Mouse (Mus musculus) spleen, adult 2 months (tissue): ENCODE data around the gene Slc44a3. TPM values are rescaled to one million over a fixed set of nuclear protein-coding genes. Genes with fewer than 3 reads are reported as not detected.

Experiments
- DNase-seq, 2 experiments: peaks; one replicate each; pipeline versions ENCODE4 v3.0.0 to v3.0.0-alpha.2; 2012 to 2021; ENCODE audit warnings: low spot score in 2 of 2, low read depth in 1 of 2
- H3K27ac ChIP-seq: fragments of 200-500 bp; 2 replicates; pipeline ENCODE4 v1.5.1; 2012; ENCODE audit warnings: low read length, inconsistent platforms; ENCODE audit not compliant: insufficient read depth
- H3K27me3 ChIP-seq: fragments of 200-500 bp; 2 replicates; pipeline ENCODE4 v1.6.1; 2012; ENCODE audit warnings: mild to moderate bottlenecking, moderate library complexity, low read length, inconsistent platforms; ENCODE audit not compliant: control insufficient read depth, insufficient read depth
- H3K36me3 ChIP-seq: fragments of 200-500 bp; 2 replicates; pipeline ENCODE4 v1.6.1; 2012; ENCODE audit warnings: mild to moderate bottlenecking, low read length, inconsistent platforms; ENCODE audit not compliant: control insufficient read depth, insufficient read depth
- H3K4me1 ChIP-seq: fragments of 200-500 bp; 2 replicates; pipeline ENCODE4 v1.6.1; 2011; ENCODE audit warnings: inconsistent platforms; ENCODE audit not compliant: control insufficient read depth, insufficient read depth, insufficient read length
- H3K4me3 ChIP-seq: fragments of 200-500 bp; 2 replicates; pipeline ENCODE4 v1.5.1; 2011; ENCODE audit warnings: mild to moderate bottlenecking, inconsistent platforms; ENCODE audit not compliant: insufficient read depth, insufficient read length; ENCODE audit errors: extremely low read depth
- CTCF ChIP-seq: fragments of 200-500 bp; IDR thresholded peaks from 2 replicates; pipeline ENCODE4 v1.5.1; 2011; ENCODE audit warnings: mild to moderate bottlenecking, inconsistent platforms; ENCODE audit not compliant: insufficient read depth, insufficient read length, insufficient replicate concordance; ENCODE audit errors: extremely low read depth
- POLR2A ChIP-seq: fragments of 200-500 bp; IDR thresholded peaks from 2 replicates; pipeline ENCODE4 v1.6.1; 2011; ENCODE audit warnings: low read depth, low read length, inconsistent platforms
- WGBS: fragments of 180-500 bp; shearing (Covaris S2); methylation state at CpG from one replicate; pipeline ENCODE4 v1.1.7; 2018; 5-methylcytosine and 5-hydroxymethylcytosine counted together
- polyA plus RNA-seq: library from polyadenylated mRNA; depleted of rRNA; stranded (reverse); fragments of >200 nt; gene quantifications from 2 replicates; pipeline ENCODE4 v1.2.3, GENCODE M21; 2012

The Slc44a3 gene
- polyA plus RNA-seq, 1 experiment = 0.29 TPM

GRCm38 (mm10) chr3:121500734-121501133 lies 31.5 kb downstream of the Slc44a3 start:
- Histone ChIP-seq H3K4me1 (no peaks in the 10 kb centered on the region; the same call in 1 of the 2 replicates), H3K27ac (no peak overlapping the region), H3K4me3 (no peak overlapping the region), H3K27me3 (no peaks in the 10 kb centered on the region), H3K36me3 (no peaks in the 10 kb centered on the region)
- no peak for TF ChIP-seq CTCF
- no peak for TF ChIP-seq POLR2A
- WGBS = 94% methylated on average over 5 of the region's 5 CpGs
- no peak for DNase-seq

GRCm38 (mm10) chr3:121500225-121500624 lies 32.0 kb downstream of the Slc44a3 start:
- Histone ChIP-seq H3K27ac (no peak overlapping the region), H3K4me1 (no peaks in the 10 kb centered on the region; the same call in 1 of the 2 replicates), H3K27me3 (no peaks in the 10 kb centered on the region), H3K4me3 (no peak overlapping the region), H3K36me3 (no peaks in the 10 kb centered on the region)
- peak; percentile 30 to 68 for DNase-seq
- 31% methylated on average over 10 of the region's 10 CpGs for WGBS
- TF ChIP-seq CTCF (peak; percentile 98), POLR2A (no peak)

- Histone ChIP-seq H3K36me3 (no peaks in the 10 kb centered on the region), H3K27ac (peak overlapping the region; percentile 90)
- 56% methylated on average over 7 of the region's 7 CpGs for WGBS
These were observed 38.2 kb downstream of the Slc44a3 start for GRCm38 (mm10) chr3:121493997-121494421.

GRCm38 (mm10) chr3:121492026-121492425 lies 40.2 kb downstream of the Slc44a3 start:
- TF ChIP-seq POLR2A (no peak), CTCF (no peak)

More at GRCm38 (mm10) chr3:121493997-121494421, 38.2 kb downstream of the Slc44a3 start:
- DNase-seq = no peak
- no peak for TF ChIP-seq POLR2A
- no peak for TF ChIP-seq CTCF
- H3K4me1 ChIP-seq = no peaks in the 10 kb centered on the region
- H3K27me3 ChIP-seq = no peaks in the 10 kb centered on the region
- peak overlapping the region; percentile 49; the same call in 1 of the 2 replicates for H3K4me3 ChIP-seq

GRCm38 (mm10) chr3:121490941-121491340 lies 41.3 kb downstream of the Slc44a3 start:
- 51% methylated on average over 5 of the region's 5 CpGs for WGBS
- no peak overlapping the region for H3K4me3 ChIP-seq
- no peaks in the 10 kb centered on the region for H3K36me3 ChIP-seq
- no peak for TF ChIP-seq POLR2A
- TF ChIP-seq CTCF = no peak
- H3K27me3 ChIP-seq = no peaks in the 10 kb centered on the region
- H3K27ac ChIP-seq = no peak overlapping the region
- H3K4me1 ChIP-seq = no peaks in the 10 kb centered on the region
- DNase-seq = no peak

More at GRCm38 (mm10) chr3:121492026-121492425, 40.2 kb downstream of the Slc44a3 start:
- no peak for DNase-seq
- Histone ChIP-seq H3K27ac (no peak overlapping the region), H3K4me1 (no peaks in the 10 kb centered on the region), H3K27me3 (no peaks in the 10 kb centered on the region), H3K36me3 (no peaks in the 10 kb centered on the region), H3K4me3 (no peak overlapping the region)
- 81% methylated on average over 5 of the region's 5 CpGs for WGBS

GRCm38 (mm10) chr3:121489462-121490118 lies 42.6 kb downstream of the Slc44a3 start:
- DNase-seq = no peak
- Histone ChIP-seq H3K36me3 (no peaks in the 10 kb centered on the region), H3K27me3 (no peaks in the 10 kb centered on the region), H3K4me1 (no peaks in the 10 kb centered on the region), H3K27ac (no peak overlapping the region), H3K4me3 (no peak overlapping the region)
- WGBS = 85% methylated on average over 12 of the region's 12 CpGs
- TF ChIP-seq CTCF (no peak), POLR2A (no peak)

- no peak overlapping the region for H3K4me3 ChIP-seq
- WGBS = 87% methylated on average over 2 of the region's 2 CpGs
- no peak overlapping the region for H3K27ac ChIP-seq
- DNase-seq = no peak
- TF ChIP-seq POLR2A (no peak), CTCF (no peak)
- no peaks in the 10 kb centered on the region for H3K36me3 ChIP-seq
- H3K4me1 ChIP-seq = no peaks in the 10 kb centered on the region
- H3K27me3 ChIP-seq = no peaks in the 10 kb centered on the region
These were observed 47.0 kb downstream of the Slc44a3 start for GRCm38 (mm10) chr3:121485201-121485600.
